Comparison of ENCODE assay signal across 20 mouse cellular contexts in genomic region chr2:140784626-140785025, GRCm38 (mm10).
DNase-seq lines count a peak whose midpoint lies in the region; ATAC-seq and TF ChIP-seq lines count a peak whose summit lies in the region.
"Had no signal": no experiment of that assay in that cellular context is flagged by ENCODE, and none has a peak within 500 bp of the region (broad histone marks: within the 10 kb centered on the region; RNA-seq: fewer than 3 reads in every experiment).

No protein-coding gene starts in this region.

- WGBS in liver, embryonic 16.5 days (ENCODE audit: insufficient replicate concordance): 13% methylated on average over 2 of the region's 2 CpGs
- WGBS in thymus, adult 2 months: 8% methylated on average over 2 of the region's 2 CpGs

- H3K36me3 ChIP-seq in liver, embryonic 16.5 days (ENCODE audit: control insufficient read depth, insufficient read depth): no peaks in the 10 kb centered on the region
- no peaks in the 10 kb centered on the region for H3K36me3 ChIP-seq in thymus, adult 2 months (ENCODE audit: control insufficient read depth, insufficient read depth, low read length)
- H3K36me3 ChIP-seq: limb, embryonic 12.5 days; stomach, embryonic 15.5 days had no signal

- DNase-seq in lung, adult 18-20 months: peak; percentile 7 to 19
- DNase-seq in lung, postnatal 14 days: no peak
- DNase-seq in skeletal muscle tissue, adult 2 months (ENCODE audit: low read depth, low spot score): peak; percentile 5
- no peak for DNase-seq in thymus, postnatal 4 days
- DNase-seq in kidney, postnatal 36 days: no peak
- no peak for DNase-seq in thymus, adult 2 months
- DNase-seq: B cell, adult 2 months; cerebellum, adult 18-20 months; gastrocnemius, postnatal 25 days; kidney, adult 2 months; kidney, postnatal 4 days; layer of hippocampus, postnatal 36 days; thymus, postnatal 36 days had no signal

- no peak for TF ChIP-seq CTCF in thymus, adult 2 months (IDR thresholded peaks at IDR 0.05; ENCODE audit: borderline replicate concordance, control insufficient read depth, extremely low read depth, insufficient read depth, low read length, poor library complexity)

- no peak overlapping the region for H3K9ac ChIP-seq in liver, embryonic 16.5 days (ENCODE audit: low read depth, low read length)
- H3K9ac ChIP-seq: hindbrain, embryonic 14.5 days; limb, embryonic 12.5 days; stomach, embryonic 15.5 days had no signal

- H3K4me2 ChIP-seq in liver, embryonic 16.5 days (ENCODE audit: low read depth, low read length): no peak overlapping the region
- H3K4me2 ChIP-seq: hindbrain, embryonic 14.5 days; limb, embryonic 12.5 days; stomach, embryonic 15.5 days had no signal

- TF ChIP-seq POLR2A in thymus, adult 2 months (IDR thresholded peaks at IDR 0.05; ENCODE audit: control insufficient read depth, extremely low read depth, insufficient read depth, low read length, poor library complexity): no peak

- no peaks in the 10 kb centered on the region for H3K9me3 ChIP-seq in liver, embryonic 16.5 days (replicated peaks; ENCODE audit: control insufficient read depth, low read length)
- H3K9me3 ChIP-seq: limb, embryonic 12.5 days; megakaryocyte, embryonic 14.5 days; stomach, embryonic 15.5 days had no signal

- H3K4me3 ChIP-seq in liver, embryonic 16.5 days (ENCODE audit: low read depth, low read length): no peak overlapping the region
- H3K4me3 ChIP-seq in thymus, adult 2 months (ENCODE audit: control insufficient read depth, insufficient read depth, low read length): no peak overlapping the region
- H3K4me3 ChIP-seq: erythroblast, embryonic 14.5 days; limb, embryonic 12.5 days; megakaryocyte, embryonic 14.5 days; stomach, embryonic 15.5 days had no signal

- H3K27ac ChIP-seq in liver, embryonic 16.5 days (ENCODE audit: low read length): no peak overlapping the region
- H3K27ac ChIP-seq in thymus, adult 2 months (ENCODE audit: control insufficient read depth, insufficient read depth, low read length): no peak overlapping the region
- H3K27ac ChIP-seq: hindbrain, embryonic 14.5 days; limb, embryonic 12.5 days; stomach, embryonic 15.5 days had no signal

- no peaks in the 10 kb centered on the region for H3K27me3 ChIP-seq in liver, embryonic 16.5 days (ENCODE audit: control insufficient read depth, insufficient read depth, low read depth, low read length)
- H3K27me3 ChIP-seq in thymus, adult 2 months (ENCODE audit: control insufficient read depth, insufficient read depth, low read length): no peaks in the 10 kb centered on the region
- H3K27me3 ChIP-seq: limb, embryonic 12.5 days; stomach, embryonic 15.5 days had no signal

- H3K4me1 ChIP-seq in liver, embryonic 16.5 days (ENCODE audit: control insufficient read depth, low read depth, low read length): no peaks in the 10 kb centered on the region
- H3K4me1 ChIP-seq in thymus, adult 2 months (replicated peaks; ENCODE audit: control insufficient read depth, insufficient read depth, low read length): no peaks in the 10 kb centered on the region
- H3K4me1 ChIP-seq: limb, embryonic 12.5 days; stomach, embryonic 15.5 days had no signal

- ATAC-seq in granulocyte monocyte progenitor cell, adult 5-6 weeks (replicated peaks; ENCODE audit: poor library complexity, severe bottlenecking): peak; percentile 98
- peak; percentile 65 for ATAC-seq in liver, embryonic 16.5 days (ENCODE audit: low read depth)

Comparison
In these comparisons a context has a peak if more than half of its experiments do, and no peak if none do; other contexts are left out.
1. DNase-seq: peak in lung, adult 18-20 months (2 of 2) and skeletal muscle tissue, adult 2 months (single experiment); none in lung, postnatal 14 days (single experiment), thymus, postnatal 4 days (single experiment), kidney, postnatal 36 days (0 of 2) and thymus, adult 2 months (single experiment).